Mouse (Mus musculus) NIH3T3 (cell line): ENCODE data around the gene Ticam1.

Experiments used
- DNase-seq: peaks from one replicate; pipeline ENCODE4 v3.0.0-alpha.2; 2012; ENCODE audit warnings: low read depth

Gene Ticam1

DNA sequence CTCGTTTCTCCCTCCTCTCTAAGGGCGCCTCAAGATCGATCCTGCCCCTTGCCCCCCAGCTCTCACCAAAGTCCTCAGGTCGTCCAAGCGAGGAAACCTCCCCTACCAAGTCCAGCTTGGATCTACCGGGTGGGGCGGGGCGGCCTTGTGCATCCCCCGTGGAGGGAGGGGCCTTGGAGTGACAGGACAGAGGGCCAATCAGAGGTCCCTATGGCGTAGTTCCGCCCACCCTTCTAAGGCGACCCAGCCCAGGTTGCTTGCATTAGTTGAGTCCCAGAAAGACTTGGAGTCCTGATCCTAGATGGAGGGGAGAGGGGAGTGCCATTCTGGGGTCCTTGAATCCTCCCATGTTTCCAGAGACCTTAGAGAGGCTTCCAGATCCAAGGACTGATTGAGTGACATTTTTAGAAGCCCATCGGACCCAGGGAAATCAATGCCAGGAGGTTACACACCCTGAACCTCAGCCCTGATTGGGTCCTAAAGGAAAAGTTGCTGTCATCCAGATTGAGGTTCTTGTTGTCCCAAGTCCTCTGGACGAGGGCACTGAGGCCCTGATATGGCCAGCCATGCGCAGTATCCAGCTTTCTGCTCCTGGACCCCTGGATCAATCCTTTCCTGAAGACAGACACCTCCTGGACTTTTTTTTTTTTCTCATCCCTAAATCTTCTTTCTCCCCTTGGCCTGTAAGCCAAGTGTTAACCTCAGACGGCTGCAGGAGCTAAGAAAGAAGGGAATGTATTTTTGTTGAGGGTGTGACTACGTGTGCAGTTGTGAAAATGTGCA is 14.0 kb upstream of the Ticam1 start:
- DNase-seq = peak; percentile 99

DNA sequence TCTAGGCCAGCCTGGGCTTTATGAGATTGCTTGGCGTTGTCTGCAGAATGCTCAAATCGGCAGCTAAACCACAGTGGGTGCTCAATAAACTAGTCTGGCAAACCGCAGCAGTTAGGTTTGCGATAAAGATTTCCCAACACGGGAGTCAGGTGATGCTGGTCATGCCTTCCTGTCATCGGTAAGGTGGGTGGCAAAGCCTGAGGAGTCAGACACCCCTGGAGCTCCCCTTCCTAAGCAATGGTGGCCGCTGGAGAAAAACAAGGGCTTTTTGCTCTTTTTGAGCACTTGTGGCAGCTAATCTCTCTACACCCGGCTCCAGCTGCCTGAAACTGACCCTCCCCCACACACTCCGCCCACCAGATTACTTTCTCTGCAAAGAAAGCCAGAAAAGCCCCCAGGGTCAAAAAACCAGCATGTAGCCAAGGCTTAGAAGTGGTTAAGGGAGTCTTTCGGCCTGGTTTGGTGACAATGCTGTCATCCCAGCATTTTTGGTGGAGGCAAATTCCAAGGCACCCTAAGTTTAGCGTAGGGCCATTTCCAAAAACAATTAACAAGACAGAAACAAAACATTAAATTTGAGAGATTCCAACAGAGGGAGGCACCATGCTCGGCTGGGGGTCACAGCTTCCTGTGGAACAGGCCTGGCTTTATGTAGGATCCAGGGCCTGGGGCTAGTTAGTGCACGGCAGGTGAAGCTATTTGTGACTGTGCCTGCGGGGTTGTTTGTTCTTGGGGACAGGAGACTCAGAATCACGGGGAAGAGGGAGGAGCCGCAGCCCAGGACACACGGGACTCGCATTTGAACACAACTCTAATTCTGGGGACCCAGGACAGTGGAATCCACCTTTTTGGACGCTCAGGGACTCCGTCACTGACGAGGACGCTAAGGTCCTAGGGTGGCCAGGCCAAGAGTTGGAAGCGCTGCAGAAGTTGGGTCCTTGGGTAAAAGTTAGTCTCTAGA is 13.1 kb upstream of the Ticam1 start:
- DNase-seq = peak; percentile 70

DNA sequence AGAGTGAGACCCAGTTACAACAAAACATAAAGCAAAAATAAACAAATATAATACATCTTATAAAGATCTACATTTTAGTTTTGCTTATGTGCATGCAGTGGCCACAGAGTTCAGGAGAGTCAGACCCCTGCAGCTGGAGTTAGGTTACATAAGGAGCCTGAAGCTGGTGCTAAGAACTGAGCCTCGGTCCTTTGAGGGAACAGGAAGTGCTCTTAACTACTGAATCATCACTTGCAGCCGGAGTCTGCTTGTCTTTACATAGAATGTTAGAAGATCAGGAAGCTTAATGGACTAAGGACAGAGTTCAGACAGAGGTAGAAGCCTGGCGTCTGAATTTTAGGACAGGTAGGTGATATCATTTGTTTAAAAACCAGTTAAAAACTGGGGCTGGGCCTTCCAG is 12.3 kb upstream of the Ticam1 start:
- no peak for DNase-seq

DNA sequence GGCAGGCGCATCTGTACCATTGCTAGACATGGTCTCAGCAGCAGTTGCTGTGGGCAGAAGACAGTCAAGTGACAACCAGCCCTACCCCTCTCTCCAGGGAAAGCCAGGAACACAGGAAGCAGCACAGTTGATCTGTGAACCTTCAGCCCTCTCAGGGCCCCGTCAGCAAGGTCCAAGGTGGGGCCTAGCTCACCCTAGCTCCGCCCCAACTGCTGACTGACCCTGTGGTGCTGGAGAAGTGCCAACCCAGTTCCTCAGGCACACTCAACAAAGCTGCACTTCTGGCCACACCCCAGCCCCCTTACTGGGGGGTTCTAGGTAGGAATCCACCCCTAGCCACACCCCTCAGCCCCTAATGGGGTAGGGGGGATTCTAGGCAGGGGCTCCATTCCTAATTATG is 11.2 kb upstream of the Ticam1 start:
- peak; percentile 50 for DNase-seq

DNA sequence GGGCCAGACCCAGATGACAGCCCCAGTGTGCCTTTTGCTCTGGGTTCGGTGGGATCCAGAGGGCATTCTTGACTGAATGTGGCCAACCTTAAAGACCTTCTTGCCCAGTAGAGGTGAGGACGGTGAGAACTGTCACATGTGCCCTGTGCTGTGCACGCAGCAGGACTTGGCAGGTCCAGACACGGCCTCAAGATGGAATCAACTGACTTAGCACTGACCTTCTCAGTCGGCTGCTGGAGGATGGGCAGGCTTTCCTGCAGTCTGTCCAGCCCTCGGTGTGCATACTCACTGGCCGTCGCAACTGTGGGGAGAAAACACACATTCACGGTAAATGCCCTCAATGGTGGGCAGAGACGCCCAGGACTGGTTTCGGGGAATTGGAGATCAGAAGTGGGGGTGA is 9.4 kb upstream of the Ticam1 start:
- no peak for DNase-seq

DNA sequence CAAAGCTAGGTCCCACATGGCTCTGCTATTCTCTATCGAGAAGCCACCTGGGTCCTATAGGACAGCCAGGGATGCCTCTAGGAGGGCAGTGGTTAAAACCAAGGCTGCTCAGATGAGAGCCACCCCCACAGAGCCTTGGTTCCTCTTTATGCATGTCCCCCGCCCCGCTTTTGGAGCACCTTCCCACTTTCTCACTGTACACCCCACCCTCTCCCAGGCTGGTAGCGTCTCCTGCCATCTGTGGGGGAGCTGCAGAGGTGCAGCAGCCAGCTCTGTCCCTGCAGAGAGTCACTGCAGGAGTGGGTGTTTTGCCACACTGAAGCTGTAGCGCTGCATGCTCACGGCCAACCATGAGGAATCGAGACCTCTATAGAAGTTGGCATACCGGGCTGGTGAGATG is 6.7 kb upstream of the Ticam1 start:
- no peak for DNase-seq

DNA sequence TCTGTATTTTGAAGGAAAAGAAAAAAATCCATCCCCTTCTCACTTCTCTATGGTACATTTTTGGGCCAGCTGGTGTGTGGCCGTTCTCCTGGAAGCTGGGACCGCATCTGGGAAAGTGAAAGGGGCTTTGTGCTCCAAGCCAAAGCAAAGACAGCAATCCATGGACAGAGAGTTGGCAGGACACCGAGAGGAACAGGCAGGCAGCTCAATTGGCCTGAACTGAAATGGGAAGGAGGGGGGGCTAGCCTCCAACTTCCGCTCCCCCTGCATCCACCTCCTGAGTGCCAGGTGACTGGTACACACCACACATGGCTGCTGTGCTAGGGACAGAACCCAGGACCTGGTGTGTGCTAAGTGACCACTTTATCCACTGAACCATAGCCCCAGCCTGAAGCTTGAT is 6.2 kb upstream of the Ticam1 start:
- no peak for DNase-seq

DNA sequence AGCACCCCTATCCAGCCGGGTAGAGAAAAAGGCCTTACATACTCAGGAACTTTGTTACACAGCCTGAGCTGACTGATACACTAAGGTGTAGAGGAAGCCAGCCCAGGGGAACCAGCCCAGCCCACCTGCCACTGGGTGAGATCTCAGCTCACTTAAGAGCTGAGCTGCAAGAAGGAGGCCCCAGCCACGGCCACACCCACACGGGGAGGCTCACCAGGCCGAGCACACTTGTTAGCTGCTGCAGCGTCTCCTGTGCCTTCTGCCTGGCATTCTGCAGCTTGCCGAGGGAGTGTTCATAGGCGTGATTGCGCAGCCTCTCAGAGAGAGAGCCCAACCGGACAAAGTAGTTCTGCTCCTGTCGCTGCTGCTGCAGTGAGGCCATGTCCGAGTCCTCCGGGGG is 4.6 kb upstream of the Ticam1 start:
- no peak for DNase-seq

DNA sequence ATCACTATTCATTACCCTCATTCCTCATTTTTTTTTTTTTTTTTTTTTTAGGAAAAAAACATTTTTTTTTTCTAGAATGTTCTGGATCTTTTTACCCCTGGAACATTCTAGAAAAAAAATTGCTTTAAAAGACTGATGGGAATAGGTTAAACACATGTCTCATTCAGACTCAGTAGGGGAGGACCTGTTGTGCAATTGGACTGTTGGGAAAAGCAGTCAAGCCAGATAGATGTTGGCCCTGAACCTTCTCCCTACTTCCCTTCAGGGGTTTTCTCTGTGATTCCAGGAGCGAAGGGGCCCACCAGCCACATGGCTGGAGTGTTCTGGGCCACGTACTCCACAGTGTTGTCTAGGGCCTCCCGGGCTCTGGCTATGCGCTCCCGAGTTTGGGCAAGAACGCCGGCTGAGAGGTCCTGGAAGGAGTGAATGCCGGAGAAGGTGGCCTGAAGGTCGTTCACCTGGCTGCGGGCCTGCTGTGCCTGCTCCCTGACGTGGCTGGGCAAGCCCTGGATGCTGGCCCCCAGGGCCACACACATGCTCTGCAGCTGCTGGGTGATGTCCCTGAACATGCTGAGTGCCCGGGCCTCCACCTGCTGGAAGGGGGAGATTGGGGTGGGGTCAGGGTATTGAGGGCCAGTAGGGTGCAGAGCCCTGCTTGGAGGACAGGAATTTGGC is 3.0 kb upstream of the Ticam1 start:
- DNase-seq = peak; percentile 51

DNA sequence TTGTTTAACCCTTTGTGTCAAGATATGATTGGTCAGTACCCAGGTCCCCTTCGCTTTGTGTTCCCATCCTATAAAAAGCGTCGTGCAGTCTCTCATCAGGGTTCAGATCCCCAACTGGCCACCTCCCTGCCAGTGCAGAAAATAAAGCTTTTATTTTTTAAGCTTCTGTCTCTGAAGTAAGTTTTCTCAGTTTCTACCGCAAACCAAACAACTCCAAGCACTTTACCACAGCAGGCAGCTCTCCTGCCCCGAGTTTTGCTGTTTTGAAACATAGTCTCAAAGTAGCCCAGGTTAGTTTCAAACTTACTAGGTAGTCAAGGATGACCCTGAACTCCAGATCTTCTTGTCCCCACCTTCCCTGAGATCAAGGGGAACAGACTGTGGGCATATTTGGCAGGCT is 1.8 kb upstream of the Ticam1 start:
- DNase-seq = no peak

DNA sequence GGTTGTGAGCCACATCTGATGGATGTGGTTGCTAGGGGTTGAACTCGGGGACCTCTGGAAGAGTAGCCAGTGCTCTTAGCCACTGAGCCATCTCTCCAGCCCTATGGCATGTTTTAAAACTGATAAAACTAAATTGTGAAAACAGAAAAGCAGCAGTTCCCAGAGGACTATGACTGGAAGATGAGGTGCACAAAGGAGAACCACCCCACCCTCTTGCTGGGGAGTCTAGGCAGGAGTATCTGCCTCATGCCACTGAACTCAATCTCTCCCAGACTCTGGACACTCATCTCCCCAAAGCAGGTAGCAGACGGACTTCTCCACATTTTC is 944 bp upstream of the Ticam1 start:
- peak; percentile 73 for DNase-seq

DNA sequence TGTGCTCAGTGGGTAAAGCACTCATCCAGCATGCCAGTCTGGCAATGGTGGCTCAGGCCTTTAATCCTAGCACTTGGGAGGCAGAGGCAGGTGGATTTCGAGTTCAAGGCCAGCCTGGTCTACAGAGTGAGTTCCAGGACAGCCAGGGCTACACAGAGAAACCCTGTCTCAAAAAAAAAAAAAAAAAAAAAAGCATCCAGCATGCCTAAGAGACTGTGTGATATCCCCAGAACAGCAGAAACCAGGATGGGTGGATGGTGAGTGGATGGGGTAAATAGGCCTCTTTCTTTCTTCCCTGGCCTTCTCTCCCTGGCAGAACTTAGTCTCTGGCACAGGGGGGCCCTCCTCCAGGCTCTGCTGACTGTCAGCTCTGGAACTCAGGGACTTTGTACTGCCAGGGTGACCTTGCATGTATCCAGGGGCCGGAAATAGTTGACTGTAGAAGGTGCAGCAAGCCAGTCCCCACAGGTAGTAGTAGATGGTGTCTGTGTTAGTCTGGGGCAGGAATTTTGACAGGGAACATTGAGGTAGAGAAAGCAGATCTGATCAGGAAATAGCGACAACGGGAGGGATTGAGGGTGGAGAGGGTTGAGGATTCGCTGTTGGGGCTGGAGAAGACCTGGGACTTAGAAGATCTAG is 625 bp downstream of the Ticam1 start:
- peak; percentile 48 for DNase-seq

DNA sequence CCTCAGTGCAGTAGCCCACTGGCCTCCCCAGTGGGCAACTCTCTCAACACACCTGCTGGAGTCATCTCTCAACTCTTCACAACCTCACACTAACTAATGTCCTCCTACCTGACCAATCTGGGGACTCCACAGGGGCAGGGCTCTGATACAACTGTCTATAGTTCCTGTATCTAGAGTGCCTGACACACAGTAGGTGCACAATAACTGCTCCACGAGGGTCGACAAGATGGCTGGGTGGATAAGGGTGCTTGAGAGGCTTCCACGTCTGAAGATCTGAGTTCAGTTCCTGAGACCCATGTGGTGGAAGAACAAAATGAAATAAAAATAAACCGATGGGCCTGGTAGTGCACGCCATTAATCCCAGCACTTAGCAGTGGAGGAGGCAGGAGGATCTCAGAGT is 2.6 kb downstream of the Ticam1 start:
- no peak for DNase-seq

DNA sequence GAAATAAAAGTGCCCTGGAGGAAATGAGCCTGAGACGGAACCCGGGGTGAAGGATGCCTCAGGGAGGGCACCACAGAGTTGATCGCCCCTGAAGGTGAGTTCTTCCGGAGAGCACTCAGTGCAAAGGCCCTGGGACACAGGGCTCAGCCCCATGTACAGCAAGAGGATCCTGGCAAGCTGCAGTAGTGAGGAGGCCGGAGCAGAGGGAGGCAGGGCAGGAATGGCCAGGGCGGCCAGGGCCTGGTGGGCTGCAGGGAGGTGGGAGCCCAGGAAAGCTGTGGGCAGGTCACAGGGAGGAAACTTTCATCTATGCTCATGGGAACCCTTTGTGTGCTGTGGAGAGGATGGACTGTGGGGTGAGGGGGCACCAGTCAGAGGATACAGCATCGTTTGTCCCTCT is 3.1 kb downstream of the Ticam1 start:
- DNase-seq = no peak

DNA sequence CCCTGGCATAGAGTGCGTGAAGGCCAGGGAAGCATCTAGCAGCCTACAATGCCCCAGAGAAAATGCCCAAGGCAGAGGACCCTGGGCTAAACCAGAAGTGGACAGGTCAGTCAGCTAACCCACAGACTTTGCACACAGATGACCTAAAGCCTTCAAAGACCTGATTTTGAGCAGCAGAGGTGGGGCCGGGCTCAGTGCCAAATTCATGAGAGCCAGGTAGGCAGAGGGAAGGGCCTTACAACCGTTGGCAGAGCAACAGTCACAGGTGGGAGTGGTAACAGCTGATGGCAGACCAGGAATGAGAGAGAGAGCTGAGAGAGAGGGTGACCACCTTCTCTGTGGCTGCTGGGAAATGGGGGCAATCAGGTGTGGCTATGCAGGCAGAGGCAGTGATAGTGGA is 3.9 kb downstream of the Ticam1 start:
- no peak for DNase-seq

DNA sequence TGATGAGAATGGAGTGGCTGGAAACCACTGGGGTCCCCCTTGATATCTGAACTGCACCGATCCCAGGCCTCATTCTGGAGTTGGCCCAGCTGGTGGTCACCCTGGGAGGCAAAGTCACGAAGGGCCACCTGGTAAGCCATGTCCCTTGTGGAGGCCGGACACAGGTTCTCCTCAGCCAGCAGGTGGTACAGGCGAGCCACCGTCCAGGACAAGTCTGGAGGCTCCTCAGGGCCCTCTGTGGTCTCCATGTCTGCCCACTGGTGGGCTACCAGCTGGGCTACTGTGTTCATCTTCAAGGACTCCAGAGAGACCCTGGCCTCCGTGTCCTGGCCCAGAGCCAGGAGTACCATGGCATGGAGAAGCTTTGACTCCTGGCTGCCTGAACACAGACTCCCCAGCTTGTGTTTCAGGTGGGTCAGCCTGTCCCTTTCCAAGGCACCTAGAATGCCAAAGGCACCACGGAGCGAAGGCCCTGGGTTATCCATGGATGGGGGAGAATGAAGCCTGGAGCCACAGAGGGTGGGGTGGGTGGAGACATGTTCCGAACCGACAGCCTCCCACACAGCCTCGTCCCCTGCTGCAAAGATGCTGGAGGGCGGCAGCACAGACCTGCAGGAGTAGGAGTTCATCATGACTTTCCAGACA is 4.9 kb downstream of the Ticam1 start:
- DNase-seq = no peak

DNA sequence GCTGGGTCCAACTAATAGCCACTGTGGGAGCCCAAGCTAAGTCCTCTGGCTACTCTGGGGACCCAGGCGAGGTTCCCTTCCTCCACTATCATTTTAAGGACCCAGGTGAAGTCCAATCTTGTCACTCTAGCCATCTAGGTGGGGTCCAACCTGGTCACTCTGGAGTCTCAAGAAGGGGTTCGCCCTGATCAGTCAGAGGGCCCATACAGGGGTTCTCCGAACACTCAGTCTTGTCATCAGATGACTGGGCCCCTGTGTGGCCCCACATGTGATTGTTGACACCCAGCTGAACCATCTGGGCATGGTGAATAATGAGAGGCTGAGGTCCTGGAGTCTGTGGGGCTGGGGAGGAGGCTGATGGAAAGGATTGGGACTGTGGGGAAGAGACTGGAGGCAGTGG is 6.8 kb downstream of the Ticam1 start:
- no peak for DNase-seq

DNA sequence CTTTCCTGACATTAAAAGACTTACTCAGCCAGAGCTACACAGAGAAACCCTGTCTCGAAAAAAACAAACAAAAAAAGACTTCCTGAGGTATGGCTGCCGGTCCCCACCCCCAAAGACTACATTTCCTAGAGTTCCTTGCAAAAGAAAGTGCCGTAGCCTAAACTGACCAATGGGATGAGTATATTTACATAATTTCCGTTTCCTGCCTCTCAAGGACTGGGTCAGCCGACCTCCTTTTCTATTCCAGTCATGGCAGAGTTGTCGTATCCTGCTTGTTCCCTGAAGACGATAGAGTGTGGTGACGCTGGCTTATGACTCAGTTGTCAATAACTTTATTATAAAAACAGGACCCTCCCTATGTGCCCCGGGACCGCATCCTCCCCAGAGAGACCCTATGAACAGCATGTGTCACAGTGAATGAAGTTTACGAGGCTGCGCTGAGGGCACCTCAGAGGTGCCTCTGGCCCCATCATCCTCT is 7.4 kb downstream of the Ticam1 start:
- DNase-seq = peak; percentile 71

DNA sequence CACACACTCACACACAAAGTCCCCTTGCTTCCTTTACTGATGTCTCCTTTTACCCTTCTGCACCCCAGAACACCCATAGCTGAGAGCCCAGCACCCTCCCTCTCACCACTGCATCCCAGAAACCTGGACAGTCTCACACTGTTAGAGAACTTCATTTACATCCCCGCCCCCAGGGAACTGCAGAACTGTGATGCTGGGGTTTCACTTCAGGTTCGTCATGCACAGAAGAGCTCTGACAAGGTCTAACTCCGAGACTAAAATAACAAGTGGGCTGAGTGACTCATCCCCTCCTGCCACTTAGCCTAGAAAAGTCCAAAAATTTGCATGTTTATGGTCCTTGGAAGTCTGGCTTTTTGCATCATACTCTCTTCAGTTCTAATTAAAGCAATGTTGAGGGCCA is 10.3 kb downstream of the Ticam1 start:
- peak; percentile 83 for DNase-seq

DNA sequence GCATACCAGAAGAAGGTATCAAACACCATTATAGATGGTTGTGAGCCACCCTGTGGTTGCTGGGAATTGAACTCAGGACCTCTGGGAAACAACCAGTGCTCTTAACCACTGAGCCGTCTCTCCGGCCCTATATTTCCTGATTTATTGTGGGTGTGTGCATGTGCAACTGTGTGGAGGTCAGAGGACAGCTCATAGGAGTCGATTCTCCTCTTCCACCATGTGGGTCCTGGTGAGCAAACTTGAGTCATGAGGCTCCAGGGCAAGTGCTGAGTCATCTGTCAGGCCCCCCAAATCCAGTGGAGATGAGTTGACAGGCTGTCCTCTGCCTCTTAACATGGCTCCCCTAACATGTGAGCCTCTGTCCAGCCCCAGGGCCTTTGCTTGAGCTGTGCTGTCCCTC is 10.7 kb downstream of the Ticam1 start:
- DNase-seq = peak; percentile 85

DNA sequence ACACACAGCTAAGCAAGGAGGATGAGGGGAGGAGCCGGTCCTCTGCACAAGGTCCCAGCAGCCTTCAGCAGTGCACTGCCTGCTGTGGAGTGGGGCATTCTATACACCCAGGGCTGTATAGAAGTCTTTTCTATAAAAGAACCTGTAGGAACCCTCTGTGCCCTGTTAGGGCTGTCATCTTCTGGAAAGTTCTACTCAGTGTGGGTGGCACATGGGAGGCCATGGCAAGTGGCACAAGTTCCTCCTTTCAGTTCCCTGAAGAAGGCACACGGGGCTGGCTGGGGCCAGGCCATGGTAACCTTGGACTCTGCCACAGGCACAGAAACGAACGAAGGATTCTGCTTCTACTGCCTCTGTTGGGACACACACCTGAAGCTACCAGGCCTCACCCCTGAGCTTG is 11.6 kb downstream of the Ticam1 start:
- DNase-seq = no peak

DNA sequence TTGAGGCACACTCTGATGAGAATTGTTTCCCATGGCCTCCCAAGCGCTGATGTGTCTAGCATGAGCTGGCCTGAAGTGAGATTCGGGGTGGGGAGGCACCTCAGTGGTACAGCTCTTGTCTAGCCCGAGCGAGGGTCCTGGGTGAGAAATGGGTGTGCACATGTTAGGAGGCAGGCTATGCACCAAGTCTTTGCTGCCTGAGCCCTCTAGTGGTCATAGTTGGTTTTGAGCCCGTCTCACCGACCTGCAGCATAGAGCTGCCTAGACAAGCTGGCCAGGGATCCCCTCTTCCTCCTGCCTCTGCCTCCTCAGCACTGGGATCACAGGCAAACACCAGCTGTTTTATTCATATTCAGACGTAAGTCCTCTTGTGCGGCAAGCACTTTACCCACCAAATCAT is 12.6 kb downstream of the Ticam1 start:
- DNase-seq = peak; percentile 86
